Mouse (Mus musculus): Measurements from ENCODE around the gene Hmgb1. TPM values are rescaled to one million over a fixed set of nuclear protein-coding genes. Genes with fewer than 3 reads are reported as not detected.
A peak's percentile ranks its signal among the peaks of the same experiment; 100 is the strongest.

Gene Hmgb1
- polyA plus RNA-seq, 1 experiment from 2014 or later = 1,753 TPM

- no peaks in the 10 kb centered on the region for H3K36me3 ChIP-seq (replicated peaks)
- no peaks in the 10 kb centered on the region; the same call in 1 of the 2 replicates for H3K4me1 ChIP-seq
- 87% methylated on average over 1 of the region's 1 CpGs for WGBS
- no peak overlapping the region for H3K27ac ChIP-seq (replicated peaks)
- DNase-seq (ENCODE audit: low spot score) = no peak
- H3K4me3 ChIP-seq = no peak overlapping the region
- no peaks in the 10 kb centered on the region for H3K27me3 ChIP-seq (replicated peaks; ENCODE audit: low read depth, poor library complexity, severe bottlenecking)
- H3K9me3 ChIP-seq = no peaks in the 10 kb centered on the region
Measured at GRCm38 (mm10) chr5:149062833-149063232, 121.5 kb downstream of the Hmgb1 start.

DNA sequence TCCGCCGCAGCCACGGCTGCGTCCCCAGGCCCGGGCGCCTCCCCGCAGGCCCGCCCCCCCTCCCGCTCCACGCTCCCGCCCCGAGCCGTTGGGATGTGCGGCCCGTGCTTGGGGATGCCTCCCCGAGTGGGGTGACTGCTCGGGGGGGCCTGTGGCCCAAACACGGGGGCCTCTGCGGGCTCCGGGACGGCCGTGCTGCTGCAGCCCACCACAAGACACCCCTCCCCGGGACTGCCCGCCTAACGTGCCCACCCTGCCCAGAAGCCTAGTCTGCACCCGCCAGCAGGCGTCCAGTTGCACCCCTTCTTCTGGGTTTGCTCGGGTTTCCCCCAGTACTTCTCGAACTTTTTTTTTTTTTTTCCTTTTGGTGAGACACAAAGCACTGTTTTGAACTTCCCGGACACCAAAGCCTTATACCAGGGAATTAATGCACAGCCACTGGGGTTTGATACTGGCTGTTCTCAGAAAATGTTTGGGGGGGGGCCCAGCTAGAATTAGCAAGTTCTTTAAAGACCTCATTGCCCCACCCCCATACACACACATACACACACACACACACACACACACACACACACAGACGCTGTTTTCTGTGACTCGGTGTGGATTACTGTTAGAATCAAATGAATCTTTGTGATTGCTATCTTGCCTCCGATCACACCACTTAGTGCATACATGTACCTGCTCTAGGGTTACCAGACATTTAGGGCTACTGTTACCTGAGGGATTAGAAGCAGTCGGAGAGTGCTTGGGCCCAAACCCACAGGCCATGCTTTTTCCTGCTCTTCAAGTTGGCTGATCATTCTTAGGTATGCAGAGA lies 130.7 kb downstream of the Hmgb1 start:
- no peaks in the 10 kb centered on the region for H3K9me3 ChIP-seq
- no peak for DNase-seq (ENCODE audit: low spot score)
- H3K4me3 ChIP-seq = peak overlapping the region; percentile 90
- peaks cover 24% of the 10 kb centered on the region for H3K36me3 ChIP-seq (replicated peaks)
- peaks cover 27% of the 10 kb centered on the region for H3K4me1 ChIP-seq
- H3K27ac ChIP-seq (replicated peaks) = peak overlapping the region; percentile 100
- H3K27me3 ChIP-seq (replicated peaks; ENCODE audit: low read depth, poor library complexity, severe bottlenecking) = no peaks in the 10 kb centered on the region
- 3% methylated on average over 27 of the region's 34 CpGs for WGBS

GRCm38 (mm10) chr5:149052421-149053338 lies 131.6 kb downstream of the Hmgb1 start:
- under 1% methylated on average over 110 of the region's 110 CpGs for WGBS
- Histone ChIP-seq H3K4me3 (peak overlapping the region; percentile 90), H3K36me3 (replicated peaks) (peaks cover 24% of the 10 kb centered on the region), H3K9me3 (no peaks in the 10 kb centered on the region), H3K27me3 (replicated peaks; ENCODE audit: low read depth, poor library complexity, severe bottlenecking) (no peaks in the 10 kb centered on the region), H3K27ac (replicated peaks) (peak overlapping the region; percentile 100), H3K4me1 (peaks cover 27% of the 10 kb centered on the region)
- DNase-seq (ENCODE audit: low spot score) = peak; percentile 99

- no peaks in the 10 kb centered on the region for H3K27me3 ChIP-seq (replicated peaks; ENCODE audit: low read depth, poor library complexity, severe bottlenecking)
- H3K36me3 ChIP-seq (replicated peaks) = peaks cover 27% of the 10 kb centered on the region
- no peaks in the 10 kb centered on the region for H3K9me3 ChIP-seq
- peak overlapping the region; percentile 100 for H3K27ac ChIP-seq (replicated peaks)
- WGBS = 2% methylated on average over 112 of the region's 120 CpGs
- peaks cover 27% of the 10 kb centered on the region for H3K4me1 ChIP-seq
- peak overlapping the region; percentile 90 for H3K4me3 ChIP-seq
- peak; percentile 86 for DNase-seq (ENCODE audit: low spot score)
Measured at GRCm38 (mm10) chr5:149051571-149052420, 132.5 kb downstream of the Hmgb1 start.

GRCm38 (mm10) chr5:149051194-149051570 lies 133.1 kb downstream of the Hmgb1 start:
- WGBS = under 1% methylated on average over 27 of the region's 27 CpGs
- no peak for DNase-seq (ENCODE audit: low spot score)
- peaks cover 33% of the 10 kb centered on the region for H3K36me3 ChIP-seq (replicated peaks)
- H3K4me1 ChIP-seq = peaks cover 27% of the 10 kb centered on the region
- H3K4me3 ChIP-seq = peak overlapping the region; percentile 90
- no peaks in the 10 kb centered on the region for H3K27me3 ChIP-seq (replicated peaks; ENCODE audit: low read depth, poor library complexity, severe bottlenecking)
- H3K9me3 ChIP-seq = no peaks in the 10 kb centered on the region
- H3K27ac ChIP-seq (replicated peaks) = peak overlapping the region; percentile 100

DNA sequence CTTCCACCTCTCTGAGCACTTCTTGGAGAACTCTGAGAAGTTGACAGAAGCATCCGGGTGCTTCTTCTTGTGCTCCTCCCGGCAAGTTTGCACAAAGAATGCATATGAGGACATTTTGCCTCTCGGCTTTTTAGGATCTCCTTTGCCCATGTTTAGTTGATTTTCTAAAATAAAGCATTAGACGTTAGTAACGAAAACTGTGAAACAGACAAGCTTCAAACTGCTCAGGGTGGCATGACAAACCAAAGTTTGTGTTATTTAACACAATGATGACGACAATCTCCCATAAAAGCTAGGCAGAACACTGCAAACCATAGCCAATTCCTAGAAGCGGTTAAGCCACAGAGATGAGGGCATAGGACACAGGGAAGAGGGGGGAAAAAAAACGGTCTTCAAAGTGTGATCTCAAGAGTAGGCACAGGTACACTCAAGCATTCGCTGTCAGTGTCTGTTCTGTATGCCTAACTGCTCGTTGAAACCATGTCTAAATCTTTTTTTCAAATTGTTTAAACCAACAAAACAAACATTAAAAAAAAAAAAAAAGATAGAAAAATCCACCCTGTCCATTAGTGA lies 133.6 kb downstream of the Hmgb1 start:
- no peak for DNase-seq (ENCODE audit: low spot score)
- 39% methylated on average over 10 of the region's 10 CpGs for WGBS
- peak overlapping the region; percentile 100 for H3K27ac ChIP-seq (replicated peaks)

GRCm38 (mm10) chr5:149049435-149049834 lies 134.9 kb downstream of the Hmgb1 start:
- no peak overlapping the region for H3K27ac ChIP-seq (replicated peaks)
- H3K9me3 ChIP-seq = no peaks in the 10 kb centered on the region
- H3K27me3 ChIP-seq (replicated peaks; ENCODE audit: low read depth, poor library complexity, severe bottlenecking) = no peaks in the 10 kb centered on the region
- H3K4me3 ChIP-seq = peak overlapping the region; percentile 90
- H3K4me1 ChIP-seq = peaks cover 27% of the 10 kb centered on the region
- DNase-seq (ENCODE audit: low spot score) = no peak
- H3K36me3 ChIP-seq (replicated peaks) = peaks cover 48% of the 10 kb centered on the region
- 89% methylated on average over 3 of the region's 3 CpGs for WGBS

More for the DNA sequence above, 133.6 kb downstream of the Hmgb1 start:
- Histone ChIP-seq H3K9me3 (no peaks in the 10 kb centered on the region), H3K4me3 (peak overlapping the region; percentile 90), H3K27me3 (replicated peaks; ENCODE audit: low read depth, poor library complexity, severe bottlenecking) (no peaks in the 10 kb centered on the region), H3K36me3 (replicated peaks) (peaks cover 38% of the 10 kb centered on the region), H3K4me1 (peaks cover 27% of the 10 kb centered on the region)

GRCm38 (mm10) chr5:149048961-149049360 lies 135.3 kb downstream of the Hmgb1 start:
- WGBS = 86% methylated on average over 1 of the region's 1 CpGs
- Histone ChIP-seq H3K27ac (replicated peaks) (no peak overlapping the region), H3K9me3 (no peaks in the 10 kb centered on the region), H3K4me1 (peaks cover 26% of the 10 kb centered on the region), H3K27me3 (replicated peaks; ENCODE audit: low read depth, poor library complexity, severe bottlenecking) (no peaks in the 10 kb centered on the region), H3K36me3 (replicated peaks) (peaks cover 51% of the 10 kb centered on the region), H3K4me3 (no peak overlapping the region)
- no peak for DNase-seq (ENCODE audit: low spot score)

GRCm38 (mm10) chr5:149046650-149047049 lies 137.6 kb downstream of the Hmgb1 start:
- no peaks in the 10 kb centered on the region for H3K9me3 ChIP-seq
- H3K27me3 ChIP-seq (replicated peaks; ENCODE audit: low read depth, poor library complexity, severe bottlenecking) = no peaks in the 10 kb centered on the region
- WGBS = 79% methylated on average over 9 of the region's 9 CpGs
- H3K4me3 ChIP-seq = no peak overlapping the region
- peaks cover 18% of the 10 kb centered on the region for H3K4me1 ChIP-seq
- DNase-seq (ENCODE audit: low spot score) = no peak
- H3K36me3 ChIP-seq (replicated peaks) = peaks cover 63% of the 10 kb centered on the region
- H3K27ac ChIP-seq (replicated peaks) = no peak overlapping the region

DNA sequence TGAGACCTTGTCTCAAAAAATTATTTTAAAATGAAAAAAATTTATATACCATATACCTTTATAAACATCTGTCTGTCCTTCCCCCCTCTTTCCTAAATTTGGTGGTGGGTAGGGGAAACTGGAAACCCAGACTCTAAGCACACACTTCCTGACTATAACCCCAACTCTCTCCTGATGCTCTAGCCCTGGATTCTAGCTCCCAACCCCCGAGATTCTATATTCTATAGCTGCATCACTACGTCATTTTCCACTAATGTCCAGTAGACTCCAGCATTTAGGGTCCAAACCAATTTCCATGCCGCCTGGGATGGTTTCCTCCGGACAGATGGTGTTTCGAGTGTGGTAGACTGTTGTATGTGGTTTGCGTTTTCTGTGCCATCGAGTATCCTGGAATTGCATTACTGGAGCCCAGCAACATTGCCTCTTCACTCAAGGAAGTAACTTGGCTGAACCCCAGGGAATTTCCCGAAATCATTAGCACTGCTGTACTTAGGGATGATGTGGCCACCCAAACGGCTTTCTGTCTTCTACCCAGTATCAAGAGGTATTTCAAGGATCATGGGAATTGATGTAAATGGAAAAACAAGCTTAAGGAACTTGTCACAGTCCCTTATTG lies 138.7 kb downstream of the Hmgb1 start:
- Histone ChIP-seq H3K27ac (replicated peaks) (no peak overlapping the region), H3K36me3 (replicated peaks) (peaks cover 58% of the 10 kb centered on the region), H3K27me3 (replicated peaks; ENCODE audit: low read depth, poor library complexity, severe bottlenecking) (no peaks in the 10 kb centered on the region), H3K9me3 (no peaks in the 10 kb centered on the region), H3K4me1 (peaks cover 16% of the 10 kb centered on the region), H3K4me3 (no peak overlapping the region)
- WGBS = 88% methylated on average over 9 of the region's 9 CpGs
- DNase-seq (ENCODE audit: low spot score) = no peak

- no peak for DNase-seq (ENCODE audit: low spot score)
- Histone ChIP-seq H3K9me3 (no peaks in the 10 kb centered on the region), H3K27me3 (replicated peaks; ENCODE audit: low read depth, poor library complexity, severe bottlenecking) (no peaks in the 10 kb centered on the region), H3K4me1 (peaks cover 11% of the 10 kb centered on the region), H3K27ac (replicated peaks) (no peak overlapping the region), H3K36me3 (replicated peaks) (peaks cover 58% of the 10 kb centered on the region), H3K4me3 (no peak overlapping the region)
- WGBS = 82% methylated on average over 7 of the region's 7 CpGs
Measured at GRCm38 (mm10) chr5:149045054-149045453, 139.2 kb downstream of the Hmgb1 start.

All from embryonic facial prominence, embryonic 10.5 days (tissue).